Mouse (Mus musculus) embryonic facial prominence, embryonic 12.5 days (tissue): ENCODE data around the gene Cxxc4. TPM values are rescaled to one million over a fixed set of nuclear protein-coding genes. Genes with fewer than 3 reads are reported as not detected.

Source experiments
- ATAC-seq: fragments of 200-750 bp; cut with Nextera tagmentation; 2 replicates; pipeline ENCODE4 v1.8.0; 2017; ENCODE audit not compliant: insufficient number of reproducible peaks, insufficient read depth, low FRiP score, low TSS enrichment
- H3K27ac ChIP-seq: fragments of 300-500 bp; sonication (generic); 2 replicates; pipeline ENCODE4 v1.5.1; 2016; ENCODE audit warnings: mild to moderate bottlenecking
- H3K27me3 ChIP-seq: fragments of 300-500 bp; sonication (generic); 2 replicates; pipeline ENCODE4 v1.6.1; 2016; ENCODE audit warnings: mild to moderate bottlenecking, moderate library complexity
- H3K36me3 ChIP-seq: fragments of 300-500 bp; sonication (generic); 2 replicates; pipeline ENCODE4 v1.6.1; 2016; ENCODE audit warnings: mild to moderate bottlenecking
- H3K4me1 ChIP-seq: fragments of 300-500 bp; sonication (generic); 2 replicates; pipeline ENCODE4 v1.6.1; 2016
- H3K4me2 ChIP-seq: fragments of 300-500 bp; sonication (generic); replicated peaks from 2 replicates; pipeline ENCODE4 v1.6.1; 2016; ENCODE audit warnings: mild to moderate bottlenecking, moderate library complexity
- H3K4me3 ChIP-seq: fragments of 300-500 bp; sonication (generic); 2 replicates; pipeline ENCODE4 v1.5.1; 2016; ENCODE audit warnings: mild to moderate bottlenecking
- H3K9ac ChIP-seq: fragments of 300-500 bp; sonication (generic); 2 replicates; pipeline ENCODE4 v1.6.1; 2016; ENCODE audit warnings: mild to moderate bottlenecking, moderate library complexity
- H3K9me3 ChIP-seq: fragments of 300-500 bp; sonication (generic); 2 replicates; pipeline ENCODE4 v1.6.1; 2016; ENCODE audit warnings: mild to moderate bottlenecking, moderate library complexity
- WGBS: fragments of 180-500 bp; shearing (Covaris S2); methylation state at CpG from one replicate; pipeline ENCODE4 v1.1.7; 2016; 5-methylcytosine and 5-hydroxymethylcytosine counted together
- microRNA counts: library from miRNA; unstranded; fragments of <30 nt; microRNA quantifications from one replicate; lab custom pipeline; 2017
- microRNA-seq: library from miRNA; unstranded; fragments of <30 nt; microRNA quantifications from one replicate; pipeline ENCODE4, GENCODE M21; 2017
- polyA plus RNA-seq: library from polyadenylated mRNA; unstranded; fragments of >200 nt; fragmentation: Nextera tagmentation; extraction: Ambion mirVana; gene quantifications from 2 replicates; pipeline ENCODE4 v1.2.1, GENCODE M21; 2016

Cxxc4 gene
- polyA plus RNA-seq, 1 experiment from 2014 or later: 6.8 TPM

DNA sequence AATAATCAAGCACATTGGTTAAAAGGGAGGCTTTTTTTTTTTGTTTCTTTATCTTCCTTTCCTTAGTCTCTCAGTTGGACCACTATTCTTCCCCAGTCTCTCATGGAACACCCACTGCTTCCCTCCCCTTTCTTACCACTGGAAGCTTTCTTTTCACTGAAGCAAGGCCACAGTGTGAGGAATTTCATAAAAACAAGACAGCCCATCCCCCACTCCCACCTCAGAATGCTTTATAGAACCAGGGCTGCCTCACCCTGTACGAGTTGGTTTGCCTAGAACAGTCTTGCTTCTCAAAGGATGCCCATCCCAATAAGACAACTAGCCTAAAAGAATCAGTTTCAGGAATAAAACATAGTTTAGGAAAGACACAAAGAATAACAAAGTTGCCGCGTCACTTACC, 23.0 kb downstream of the Cxxc4 start:
- H3K27ac ChIP-seq: no peak overlapping the region
- H3K4me2 ChIP-seq: no peak overlapping the region
- 64% methylated on average over 3 of the region's 3 CpGs for WGBS

DNA sequence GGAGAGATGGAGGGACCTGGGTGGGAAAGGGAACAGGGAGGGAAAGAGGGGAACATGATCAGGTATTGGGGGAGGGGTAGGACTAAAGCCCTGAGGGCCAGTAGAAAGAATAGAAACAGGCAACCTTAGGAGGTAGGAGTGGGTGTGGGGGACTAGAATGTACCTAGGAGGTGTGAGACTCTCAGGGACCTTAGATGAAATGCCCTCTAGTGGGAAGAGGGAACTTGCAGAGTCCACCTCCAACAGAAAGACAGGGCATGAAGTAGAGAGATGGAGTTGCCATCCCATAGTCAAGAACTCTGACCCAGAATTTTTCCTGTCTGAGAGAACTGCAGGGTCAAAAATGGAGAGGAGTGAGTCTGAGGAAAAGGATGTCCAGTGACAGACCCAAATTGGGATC, 43.4 kb downstream of the Cxxc4 start:
- ATAC-seq: no peak
- Histone ChIP-seq H3K9me3 (no peaks in the 10 kb centered on the region), H3K4me3 (no peak overlapping the region), H3K4me1 (peaks cover 4% of the 10 kb centered on the region; the same call in 1 of the 2 replicates), H3K4me2 (no peak overlapping the region), H3K27me3 (no peaks in the 10 kb centered on the region), H3K36me3 (no peaks in the 10 kb centered on the region), H3K27ac (no peak overlapping the region), H3K9ac (no peak overlapping the region)

More for the DNA sequence above, 23.0 kb downstream of the Cxxc4 start:
- ATAC-seq: no peak
- H3K9ac ChIP-seq: no peak overlapping the region
- no peaks in the 10 kb centered on the region for H3K9me3 ChIP-seq
- no peaks in the 10 kb centered on the region for H3K27me3 ChIP-seq
- no peaks in the 10 kb centered on the region for H3K4me1 ChIP-seq
- no peak overlapping the region for H3K4me3 ChIP-seq
- H3K36me3 ChIP-seq: no peaks in the 10 kb centered on the region

DNA sequence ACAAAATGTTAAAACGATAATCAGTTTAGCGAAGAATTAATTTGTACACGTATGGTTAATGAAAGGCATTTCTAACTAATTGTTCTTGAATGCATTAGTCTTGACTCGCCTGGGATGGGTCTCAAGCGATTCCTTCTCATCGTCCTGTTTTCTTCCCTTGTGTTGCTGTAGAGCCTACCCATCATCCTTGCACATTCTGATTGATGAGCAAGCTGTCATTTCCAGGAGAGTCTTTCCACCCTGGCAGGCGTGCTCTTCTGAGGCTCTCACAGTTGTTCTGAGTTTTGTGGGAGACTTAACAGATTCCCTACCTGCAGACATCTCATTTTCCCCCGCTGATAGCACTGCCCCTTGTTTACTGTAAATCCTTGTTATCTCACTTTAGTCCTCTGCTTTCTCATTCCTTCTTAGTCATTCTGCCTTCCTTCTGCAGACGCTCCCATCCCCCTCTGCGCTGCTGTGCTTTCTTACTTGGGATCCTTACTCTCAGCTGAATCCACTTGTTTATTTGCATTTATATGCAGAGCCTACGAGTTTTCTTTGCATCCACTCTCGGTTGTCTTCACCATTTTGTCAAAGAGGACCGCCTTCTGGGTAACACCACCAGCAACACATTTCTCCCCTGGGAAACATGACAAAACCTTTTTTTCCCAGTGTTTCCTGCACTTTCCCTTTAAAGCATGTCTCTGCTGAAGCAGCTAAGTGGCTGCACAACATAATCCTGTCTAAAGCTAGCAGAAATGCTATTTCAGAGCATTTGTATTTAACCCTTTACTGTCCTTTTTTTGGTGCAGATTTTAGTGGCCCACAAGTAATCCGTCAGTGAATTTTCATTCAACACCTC, 45.5 kb downstream of the Cxxc4 start:
- Histone ChIP-seq H3K27ac (no peak overlapping the region), H3K4me1 (peaks cover 4% of the 10 kb centered on the region; the same call in 1 of the 2 replicates), H3K4me2 (peak overlapping the region; percentile 20), H3K27me3 (no peaks in the 10 kb centered on the region), H3K9ac (no peak overlapping the region), H3K4me3 (no peak overlapping the region; the same call in 1 of the 2 replicates), H3K9me3 (no peaks in the 10 kb centered on the region), H3K36me3 (no peaks in the 10 kb centered on the region)
- 29% methylated on average over 14 of the region's 14 CpGs for WGBS
- no peak for ATAC-seq

DNA sequence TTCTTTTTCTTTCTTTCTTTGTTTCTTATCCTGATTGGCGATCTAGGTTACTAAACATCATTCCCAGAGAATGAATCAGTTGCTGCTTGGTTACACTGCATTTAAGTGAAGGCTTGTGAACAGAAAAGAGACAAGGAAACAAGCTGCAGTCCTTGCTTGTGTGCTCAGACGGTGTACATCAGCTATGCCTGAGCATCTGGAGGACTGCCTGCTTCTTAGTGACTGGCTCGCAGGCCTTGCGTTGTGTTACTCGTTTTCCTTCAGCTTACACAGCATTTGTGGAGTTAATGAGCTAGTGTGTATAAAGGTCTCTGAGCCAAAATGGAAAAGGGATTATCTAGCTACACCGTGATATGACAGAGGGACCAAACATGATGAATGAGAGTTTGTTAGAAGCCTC, 58.9 kb downstream of the Cxxc4 start:
- no peak for ATAC-seq
- H3K4me2 ChIP-seq: no peak overlapping the region
- H3K4me1 ChIP-seq: no peaks in the 10 kb centered on the region
- 75% methylated on average over 6 of the region's 6 CpGs for WGBS
- no peak overlapping the region for H3K4me3 ChIP-seq
- H3K27me3 ChIP-seq: no peaks in the 10 kb centered on the region
- H3K36me3 ChIP-seq: no peaks in the 10 kb centered on the region
- H3K27ac ChIP-seq: no peak overlapping the region
- no peak overlapping the region for H3K9ac ChIP-seq
- H3K9me3 ChIP-seq: no peaks in the 10 kb centered on the region

DNA sequence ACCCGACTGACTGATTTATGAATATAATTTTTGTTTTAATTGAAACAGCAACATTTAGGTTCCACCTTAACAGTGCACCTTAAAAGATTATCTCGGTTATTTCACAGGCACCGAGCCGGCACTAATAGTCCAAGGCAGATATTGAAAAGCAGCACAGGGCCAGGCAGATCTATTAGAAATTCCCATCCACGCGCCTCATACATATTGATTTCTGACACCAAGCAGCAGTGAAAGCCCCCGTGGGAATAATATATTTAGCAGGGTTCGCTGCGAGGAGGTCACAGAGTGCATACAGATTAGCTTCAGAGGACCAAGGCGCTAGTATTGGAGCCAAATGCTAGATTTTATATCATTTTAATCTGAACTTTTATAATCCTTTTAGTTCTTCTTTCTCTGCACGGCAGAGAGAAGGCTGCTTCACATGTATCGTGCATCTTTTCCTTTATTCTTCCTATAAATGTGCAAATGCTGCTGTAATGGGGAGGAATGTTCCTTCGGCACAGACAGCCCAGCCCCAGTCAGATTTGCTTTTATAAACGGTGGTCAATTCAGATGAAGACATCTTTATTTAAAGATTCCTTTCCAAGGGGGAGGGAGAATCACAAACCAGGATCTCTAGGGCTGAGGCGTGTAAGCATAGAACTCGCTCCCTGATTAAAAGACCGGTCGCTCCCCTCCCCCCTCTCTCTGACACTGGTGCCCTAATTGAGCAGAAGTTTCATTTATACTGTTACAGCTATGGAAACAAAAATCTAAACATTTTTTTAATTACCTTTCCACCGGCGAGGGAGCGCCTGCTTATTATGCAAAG, 66.6 kb downstream of the Cxxc4 start:
- ATAC-seq: peak; percentile 42; the same call in 1 of the 2 replicates
- H3K4me1 ChIP-seq: peaks cover 25% of the 10 kb centered on the region
- no peak overlapping the region for H3K9ac ChIP-seq
- H3K36me3 ChIP-seq: no peaks in the 10 kb centered on the region
- peak overlapping the region; percentile 46 for H3K4me2 ChIP-seq
- no peaks in the 10 kb centered on the region for H3K27me3 ChIP-seq
- no peak overlapping the region for H3K27ac ChIP-seq
- H3K9me3 ChIP-seq: no peaks in the 10 kb centered on the region
- WGBS: 19% methylated on average over 21 of the region's 21 CpGs
- H3K4me3 ChIP-seq: peak overlapping the region; percentile 18; the same call in 1 of the 2 replicates

DNA sequence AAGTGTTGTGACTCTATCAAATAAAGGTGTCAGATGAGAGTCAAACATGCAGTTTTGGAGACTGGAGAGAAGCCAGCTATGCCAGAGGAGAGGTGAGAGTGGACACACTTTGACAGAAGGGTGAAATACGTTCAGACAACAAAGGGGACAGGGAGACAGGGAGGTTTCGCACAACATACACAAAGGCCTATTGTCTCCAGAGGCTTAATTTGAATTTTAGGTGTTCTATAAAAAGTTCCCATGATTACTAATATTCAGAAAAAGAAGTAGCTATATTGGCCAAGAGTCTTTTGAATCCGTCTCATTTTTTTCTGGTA, 67.2 kb downstream of the Cxxc4 start:
- Histone ChIP-seq H3K9me3 (no peaks in the 10 kb centered on the region), H3K9ac (no peak overlapping the region), H3K36me3 (no peaks in the 10 kb centered on the region), H3K4me2 (peak overlapping the region; percentile 46), H3K27ac (no peak overlapping the region), H3K4me3 (0 out of 2 replicates have a peak overlapping the region, but pooled peaks have one; percentile 18), H3K27me3 (no peaks in the 10 kb centered on the region), H3K4me1 (peaks cover 25% of the 10 kb centered on the region)
- 39% methylated on average over 3 of the region's 3 CpGs for WGBS
- ATAC-seq: no peak

DNA sequence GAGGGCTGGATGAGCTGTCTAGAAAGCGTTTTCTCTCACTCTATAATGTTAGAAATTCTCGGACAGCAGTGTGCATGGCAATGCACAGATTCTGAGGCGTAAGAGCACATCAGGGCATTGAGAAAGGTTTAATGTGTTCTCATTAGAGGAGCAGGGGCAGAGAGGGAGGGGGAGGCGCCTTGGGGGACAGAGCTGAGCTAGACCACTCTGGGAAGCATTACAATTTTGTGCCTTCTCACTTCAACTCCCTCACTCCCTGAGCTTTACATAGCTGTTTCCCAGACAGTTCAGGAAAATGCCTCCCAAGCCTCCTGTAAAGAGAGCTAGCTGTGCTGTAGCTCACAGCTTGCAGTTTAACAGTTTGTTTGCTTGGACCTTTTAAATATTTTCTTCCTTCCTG, 70.2 kb downstream of the Cxxc4 start:
- WGBS: 17% methylated on average over 4 of the region's 4 CpGs
- ATAC-seq: no peak
- Histone ChIP-seq H3K9me3 (no peaks in the 10 kb centered on the region), H3K4me2 (no peak overlapping the region), H3K36me3 (no peaks in the 10 kb centered on the region), H3K4me3 (no peak overlapping the region), H3K9ac (no peak overlapping the region), H3K27me3 (no peaks in the 10 kb centered on the region), H3K4me1 (peaks cover 25% of the 10 kb centered on the region), H3K27ac (no peak overlapping the region)

DNA sequence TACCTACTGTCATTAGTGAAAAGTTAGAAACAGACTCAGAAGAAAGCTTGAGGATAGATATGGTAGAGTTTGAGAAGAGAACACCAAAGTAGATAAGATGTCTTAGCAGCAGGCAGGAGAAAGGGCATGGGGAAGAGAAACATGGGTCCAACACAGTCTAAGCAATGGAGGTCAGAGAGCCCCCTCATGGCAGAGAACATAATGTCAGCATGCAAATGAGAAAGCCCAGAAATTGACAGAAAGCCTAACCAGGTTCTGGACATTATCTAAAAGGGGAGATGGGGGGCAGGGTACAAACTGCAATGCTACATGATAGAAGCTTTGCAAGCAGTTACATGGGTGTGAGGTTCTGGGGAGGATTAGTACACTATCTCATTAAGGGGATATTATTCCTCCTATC, 71.5 kb downstream of the Cxxc4 start:
- Histone ChIP-seq H3K4me1 (peaks cover 22% of the 10 kb centered on the region), H3K9me3 (no peaks in the 10 kb centered on the region), H3K9ac (no peak overlapping the region), H3K4me3 (no peak overlapping the region), H3K27ac (no peak overlapping the region), H3K4me2 (no peak overlapping the region), H3K27me3 (no peaks in the 10 kb centered on the region), H3K36me3 (no peaks in the 10 kb centered on the region)
- ATAC-seq: no peak

MicroRNAs within 50 kb of the gene (microRNA counts, 519-probe panel; counts per million panel counts)
- 460 counts per million, percentile 65 among the panel's probes with 10 or more counts for microRNA mmu-miR-1895 (lab: Ali Mortazavi, UCI)

Small RNAs within 50 kb of the gene (microRNA-seq; reads per million reads assigned to microRNA genes)
- not detected for gene Mir1895
